10 mouse cellular contexts compared by ENCODE assay signal in genomic region chr7:19005417-19006121, GRCm38 (mm10). TPM values are rescaled to one million over a fixed set of nuclear protein-coding genes. Genes with fewer than 3 reads are reported as not detected.
DNase-seq lines count a peak whose midpoint lies in the region; ATAC-seq and TF ChIP-seq lines count a peak whose summit lies in the region.
"Had no signal": no experiment of that assay in that cellular context is flagged by ENCODE, and none has a peak within 500 bp of the region (broad histone marks: within the 10 kb centered on the region; RNA-seq: fewer than 3 reads in every experiment).

No protein-coding gene starts in this region.

- no peak for TF ChIP-seq CTCF in cortical plate, adult 2 months (IDR thresholded peaks at IDR 0.05; ENCODE audit: extremely low read depth, insufficient read depth, low read length)

- peaks cover 9 to 43% of the 10 kb centered on the region in 2 experiments for H3K4me1 ChIP-seq in heart, embryonic 14.5 days (ENCODE audit: control insufficient read depth in 2 of 2, insufficient read depth in 2 of 2, low read length in 2 of 2)
- H3K4me1 ChIP-seq in cortical plate, adult 2 months (ENCODE audit: control insufficient read depth, insufficient read depth, low read length) = no peaks in the 10 kb centered on the region
- peaks cover 46% of the 10 kb centered on the region for H3K4me1 ChIP-seq in hindbrain, embryonic 15.5 days (replicated peaks)
- peaks cover 47% of the 10 kb centered on the region for H3K4me1 ChIP-seq in midbrain, embryonic 15.5 days

- H3K27ac ChIP-seq in heart, embryonic 14.5 days (replicated peaks in 1 of 2; ENCODE audit: control insufficient read depth in 1 of 2, insufficient read depth in 1 of 2, low read depth in 2 of 2, low read length in 2 of 2) = no peak overlapping the region
- no peak overlapping the region for H3K27ac ChIP-seq in cortical plate, adult 2 months (ENCODE audit: insufficient read depth, low read length)
- no peak overlapping the region for H3K27ac ChIP-seq in hindbrain, embryonic 15.5 days (replicated peaks)
- H3K27ac ChIP-seq in midbrain, embryonic 15.5 days = no peak overlapping the region

- no peaks in the 10 kb centered on the region for H3K27me3 ChIP-seq in heart, embryonic 14.5 days (ENCODE audit: control insufficient read depth, insufficient read depth, low read length)
- no peaks in the 10 kb centered on the region for H3K27me3 ChIP-seq in hindbrain, embryonic 15.5 days
- H3K27me3 ChIP-seq in midbrain, embryonic 15.5 days (replicated peaks) = no peaks in the 10 kb centered on the region

- peak overlapping the region; percentile 99 for H3K4me2 ChIP-seq in heart, embryonic 14.5 days (ENCODE audit: low read length)
- H3K4me2 ChIP-seq in hindbrain, embryonic 15.5 days = peak overlapping the region; percentile 97
- peak overlapping the region; percentile 96 for H3K4me2 ChIP-seq in midbrain, embryonic 15.5 days

- no peak for DNase-seq in heart, adult 8-10 months (ENCODE audit: low spot score)
- DNase-seq in thymus, adult 18-20 months = no peak
- DNase-seq in thymus, postnatal 0 days (ENCODE audit: low spot score) = no peak

- H3K4me3 ChIP-seq in heart, embryonic 14.5 days (ENCODE audit: control insufficient read depth in 1 of 2, insufficient read depth in 1 of 2, low read depth in 1 of 2, low read length in 2 of 2) = peak overlapping the region; percentile 89 to 96; a peak in 2 of 4 replicates
- peak overlapping the region; percentile 42; the same call in 1 of the 2 replicates for H3K4me3 ChIP-seq in cortical plate, adult 2 months (ENCODE audit: insufficient read depth, low read length)
- H3K4me3 ChIP-seq in hindbrain, embryonic 15.5 days = peak overlapping the region; percentile 85
- H3K4me3 ChIP-seq in midbrain, embryonic 15.5 days = peak overlapping the region; percentile 85

- TF ChIP-seq POLR2A in cortical plate, adult 2 months (IDR thresholded peaks at IDR 0.05; ENCODE audit: extremely low read depth, insufficient read depth, low read length) = no peak

- ATAC-seq in heart, embryonic 14.5 days (ENCODE audit: insufficient number of reproducible peaks, insufficient read depth, low FRiP score, low read depth) = no peak
- ATAC-seq in hindbrain, embryonic 15.5 days (ENCODE audit: low FRiP score, low read depth) = no peak
- no peak for ATAC-seq in midbrain, embryonic 15.5 days (replicated peaks)
- ATAC-seq in monocyte, adult 5-6 weeks (replicated peaks; ENCODE audit: insufficient number of reproducible peaks, low FRiP score, low TSS enrichment, poor library complexity, severe bottlenecking) = no peak

- H3K36me3 ChIP-seq in heart, embryonic 14.5 days (ENCODE audit: control insufficient read depth, insufficient read depth, low read length) = peaks cover 32% of the 10 kb centered on the region
- H3K36me3 ChIP-seq in hindbrain, embryonic 15.5 days = peaks cover 13% of the 10 kb centered on the region
- H3K36me3 ChIP-seq in midbrain, embryonic 15.5 days (replicated peaks) = peaks cover 10% of the 10 kb centered on the region

- 82% methylated on average over 34 of the region's 34 CpGs for WGBS in heart, embryonic 14.5 days
- 78% methylated on average over 34 of the region's 34 CpGs for WGBS in hindbrain, embryonic 15.5 days
- WGBS in midbrain, embryonic 15.5 days = 83% methylated on average over 34 of the region's 34 CpGs

- peak overlapping the region; percentile 92; the same call in 1 of the 2 replicates for H3K9ac ChIP-seq in heart, embryonic 14.5 days (ENCODE audit: low read length)
- 0 out of 2 replicates have a peak overlapping the region, but pooled peaks have one; percentile 95 for H3K9ac ChIP-seq in hindbrain, embryonic 15.5 days
- H3K9ac ChIP-seq in midbrain, embryonic 15.5 days = peak overlapping the region; percentile 92; the same call in 1 of the 2 replicates

- H3K9me3 ChIP-seq in heart, embryonic 14.5 days (ENCODE audit: control insufficient read depth, low read length) = no peaks in the 10 kb centered on the region
- no peaks in the 10 kb centered on the region for H3K9me3 ChIP-seq in hindbrain, embryonic 15.5 days
- H3K9me3 ChIP-seq in midbrain, embryonic 15.5 days = no peaks in the 10 kb centered on the region

RNA-seq across cellular contexts. Expression of gene Irf2bp1, which starts 1.7 kb away (rescaled TPM):
- 14.8 and 17.8 TPM in 2 replicates for polyA plus RNA-seq in heart, embryonic 14.5 days (2014; fragmentation: Nextera tagmentation; extraction: Ambion mirVana)
- total RNA-seq in heart, adult 8-10 months (2022) = 10 to 100 TPM; 20.6 to 24.3 (median 22.9) TPM
- polyA plus RNA-seq in cortical plate, adult 2 months (2012; rRNA removed) = 27.2 and 28.5 TPM in 2 replicates
- polyA plus RNA-seq in hindbrain, embryonic 15.5 days (2015; fragmentation: Nextera tagmentation; extraction: Ambion mirVana) = 31.6 and 35.2 TPM in 2 replicates
- 33.4 and 40.2 TPM in 2 replicates for polyA plus RNA-seq in midbrain, embryonic 15.5 days (2015; fragmentation: Nextera tagmentation; extraction: Ambion mirVana)
- 7.1 to 10.5 TPM (median 7.8 TPM) in 3 replicates for total RNA-seq in monocyte, adult 5-6 weeks (2017)
- polyA plus RNA-seq in thymus, postnatal 0 days (2015; fragmentation: Nextera tagmentation; extraction: Ambion mirVana) = 18.3 and 20.7 TPM in 2 replicates

RNA-seq across cellular contexts. Expression of gene Mypop, which starts 14.5 kb away (rescaled TPM):
- 1.3 and 1.6 TPM in 2 replicates for polyA plus RNA-seq in heart, embryonic 14.5 days (2014; fragmentation: Nextera tagmentation; extraction: Ambion mirVana)
- 1 to 10 TPM; 3.6 to 4.3 (median 4.3) TPM for total RNA-seq in heart, adult 8-10 months (2022)
- 49.7 and 50.8 TPM in 2 replicates for polyA plus RNA-seq in cortical plate, adult 2 months (2012; rRNA removed)
- 6.9 and 7.2 TPM in 2 replicates for polyA plus RNA-seq in hindbrain, embryonic 15.5 days (2015; fragmentation: Nextera tagmentation; extraction: Ambion mirVana)
- 5.8 and 6.2 TPM in 2 replicates for polyA plus RNA-seq in midbrain, embryonic 15.5 days (2015; fragmentation: Nextera tagmentation; extraction: Ambion mirVana)
- 0.75 to 2.1 TPM in 2 of 3 replicates, not detected in the other for total RNA-seq in monocyte, adult 5-6 weeks (2017)
- 5.5 and 5.9 TPM in 2 replicates for polyA plus RNA-seq in thymus, postnatal 0 days (2015; fragmentation: Nextera tagmentation; extraction: Ambion mirVana)

RNA-seq across cellular contexts. Expression of gene Foxa3, which starts 17.8 kb away (rescaled TPM):
- polyA plus RNA-seq in heart, embryonic 14.5 days (2014; fragmentation: Nextera tagmentation; extraction: Ambion mirVana) = not detected in 2 replicates
- total RNA-seq in heart, adult 8-10 months (2022) = not detected
- not detected in 2 replicates for polyA plus RNA-seq in cortical plate, adult 2 months (2012; rRNA removed)
- polyA plus RNA-seq in hindbrain, embryonic 15.5 days (2015; fragmentation: Nextera tagmentation; extraction: Ambion mirVana) = 0.08 TPM in 1 of 2 replicates, not detected in the other
- not detected in 2 replicates for polyA plus RNA-seq in midbrain, embryonic 15.5 days (2015; fragmentation: Nextera tagmentation; extraction: Ambion mirVana)
- total RNA-seq in monocyte, adult 5-6 weeks (2017) = not detected in 3 replicates
- polyA plus RNA-seq in thymus, postnatal 0 days (2015; fragmentation: Nextera tagmentation; extraction: Ambion mirVana) = 0.23 and 0.47 TPM in 2 replicates
- total RNA-seq: megakaryocyte progenitor cell, adult 5-6 weeks had no signal

RNA-seq across cellular contexts. Expression of gene Nanos2, which starts 18.4 kb away (rescaled TPM):
- polyA plus RNA-seq in heart, embryonic 14.5 days (2014; fragmentation: Nextera tagmentation; extraction: Ambion mirVana) = not detected in 2 replicates
- total RNA-seq in heart, adult 8-10 months (2022) = not detected
- polyA plus RNA-seq in cortical plate, adult 2 months (2012; rRNA removed) = 2.8 and 3.3 TPM in 2 replicates
- polyA plus RNA-seq in hindbrain, embryonic 15.5 days (2015; fragmentation: Nextera tagmentation; extraction: Ambion mirVana) = 0.53 and 0.83 TPM in 2 replicates
- polyA plus RNA-seq in midbrain, embryonic 15.5 days (2015; fragmentation: Nextera tagmentation; extraction: Ambion mirVana) = 0.80 and 1.0 TPM in 2 replicates
- 0.49 TPM in 1 of 3 replicates, not detected in the others for total RNA-seq in monocyte, adult 5-6 weeks (2017)
- polyA plus RNA-seq in thymus, postnatal 0 days (2015; fragmentation: Nextera tagmentation; extraction: Ambion mirVana) = not detected in 2 replicates
- total RNA-seq: gastrocnemius, adult 18-20 months; megakaryocyte progenitor cell, adult 5-6 weeks had no signal

RNA-seq across cellular contexts. Expression of gene Sympk, which starts 18.6 kb away (rescaled TPM):
- polyA plus RNA-seq in heart, embryonic 14.5 days (2014; fragmentation: Nextera tagmentation; extraction: Ambion mirVana) = 15.8 and 16.3 TPM in 2 replicates
- total RNA-seq in heart, adult 8-10 months (2022) = 10 to 100 TPM; 79.6 to 99.9 (median 98.8) TPM
- polyA plus RNA-seq in cortical plate, adult 2 months (2012; rRNA removed) = 113 and 118 TPM in 2 replicates
- polyA plus RNA-seq in hindbrain, embryonic 15.5 days (2015; fragmentation: Nextera tagmentation; extraction: Ambion mirVana) = 27.5 and 30.1 TPM in 2 replicates
- polyA plus RNA-seq in midbrain, embryonic 15.5 days (2015; fragmentation: Nextera tagmentation; extraction: Ambion mirVana) = 30.6 and 32.7 TPM in 2 replicates
- 23.9 to 51.1 TPM (median 38.5 TPM) in 3 replicates for total RNA-seq in monocyte, adult 5-6 weeks (2017)
- polyA plus RNA-seq in thymus, postnatal 0 days (2015; fragmentation: Nextera tagmentation; extraction: Ambion mirVana) = 18.5 and 19.6 TPM in 2 replicates

Comparison
In these comparisons a context has a peak if more than half of its experiments do, and no peak if none do; other contexts are left out.
1. H3K4me3 ChIP-seq: peak in every context shown above with its lines; median percentile 92 in heart, embryonic 14.5 days; 85 in hindbrain, embryonic 15.5 days; 85 in midbrain, embryonic 15.5 days; 42 in cortical plate, adult 2 months.